Mouse (Mus musculus) kidney, embryonic 14.5 days (tissue): ENCODE results near the gene Prph. TPM values are rescaled to one million over a fixed set of nuclear protein-coding genes. Genes with fewer than 3 reads are reported as not detected.
A peak's percentile ranks its signal among the peaks of the same experiment; 100 is the strongest.

Experiments used
- ATAC-seq: fragments of 200-750 bp; cut with Nextera tagmentation; 2 replicates; pipeline ENCODE4 v1.8.0; 2017; ENCODE audit warnings: moderate number of reproducible peaks, mild to moderate bottlenecking, moderate TSS enrichment, moderate library complexity; ENCODE audit not compliant: low FRiP score, low TSS enrichment
- H3K27ac ChIP-seq: fragments of 300-500 bp; sonication (generic); 2 replicates; pipeline ENCODE4 v1.5.1; 2014; ENCODE audit warnings: low read depth, mild to moderate bottlenecking, low read length, moderate library complexity, mixed read lengths
- H3K27me3 ChIP-seq: fragments of 300-500 bp; sonication (generic); 2 replicates; pipeline ENCODE4 v1.6.1; 2014; ENCODE audit warnings: mild to moderate bottlenecking, low read length; ENCODE audit not compliant: control insufficient read depth, insufficient read depth
- H3K36me3 ChIP-seq: fragments of 300-500 bp; sonication (generic); 2 replicates; pipeline ENCODE4 v1.6.1; 2014; ENCODE audit warnings: low read length, mixed read lengths; ENCODE audit not compliant: control insufficient read depth, insufficient read depth
- H3K4me1 ChIP-seq: fragments of 300-500 bp; sonication (generic); 2 replicates; pipeline ENCODE4 v1.6.1; 2014; ENCODE audit warnings: low read length, mixed read lengths; ENCODE audit not compliant: control insufficient read depth, insufficient read depth
- H3K4me2 ChIP-seq: fragments of 300-500 bp; sonication (generic); replicated peaks from 2 replicates; pipeline ENCODE4 v1.6.1; 2014; ENCODE audit warnings: low read depth, mild to moderate bottlenecking, low read length
- H3K4me3 ChIP-seq: fragments of 300-500 bp; sonication (generic); 2 replicates; pipeline ENCODE4 v1.5.1; 2014; ENCODE audit warnings: mild to moderate bottlenecking, low read length
- H3K9ac ChIP-seq: fragments of 300-500 bp; sonication (generic); 2 replicates; pipeline ENCODE4 v1.6.1; 2014; ENCODE audit warnings: low read depth, mild to moderate bottlenecking, low read length, moderate library complexity
- H3K9me3 ChIP-seq: fragments of 300-500 bp; sonication (generic); 2 replicates; pipeline ENCODE4 v1.6.1; 2016; ENCODE audit warnings: low read length; ENCODE audit not compliant: control insufficient read depth
- WGBS: fragments of 180-500 bp; shearing (Covaris S2); extraction: QIAGEN DNeasy Blood & Tissue Kit; methylation state at CpG from one replicate; pipeline ENCODE4 v1.1.7; 2014; 5-methylcytosine and 5-hydroxymethylcytosine counted together
- polyA plus RNA-seq: library from polyadenylated mRNA; unstranded; fragments of >200 nt; fragmentation: Nextera tagmentation; extraction: Ambion mirVana; gene quantifications from 2 replicates; pipeline ENCODE4 v1.2.1, GENCODE M21; 2014

The Prph gene
- 0.13 and 0.31 TPM in 2 replicates for polyA plus RNA-seq

DNA sequence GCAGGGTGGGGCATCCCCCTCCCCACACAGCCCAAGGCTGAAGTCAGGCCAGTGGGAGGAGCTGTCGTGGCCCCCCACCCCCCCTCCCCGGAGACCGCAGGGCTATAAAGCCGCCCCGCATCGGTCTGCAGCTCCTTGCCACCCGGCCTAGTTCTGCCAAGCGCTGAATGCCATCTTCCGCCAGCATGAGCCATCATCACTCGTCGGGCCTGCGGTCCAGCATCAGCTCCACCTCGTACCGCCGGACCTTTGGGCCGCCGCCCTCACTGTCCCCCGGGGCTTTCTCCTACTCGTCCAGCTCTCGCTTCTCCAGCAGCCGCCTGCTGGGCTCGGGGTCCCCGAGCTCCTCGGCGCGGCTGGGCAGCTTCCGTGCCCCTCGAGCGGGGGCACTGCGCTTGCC, at the start of gene Prph:
Gene Prph, plus strand, starts transcription at position 135 of the 400 bp plus-strand sequence.
- Histone ChIP-seq H3K4me1 (peaks cover 17% of the 10 kb centered on the region), H3K27me3 (peaks cover 62% of the 10 kb centered on the region), H3K36me3 (no peaks in the 10 kb centered on the region), H3K4me2 (peak within 1 kb of the TSS; percentile 59), H3K9ac (peak within 1 kb of the TSS; percentile 37; the same call in 1 of the 2 replicates), H3K27ac (no peak within 1 kb of the TSS), H3K4me3 (peak within 1 kb of the TSS; percentile 35), H3K9me3 (no peaks in the 10 kb centered on the region)
- under 1% methylated on average over 30 of the region's 30 CpGs for WGBS
- ATAC-seq = no peak

DNA sequence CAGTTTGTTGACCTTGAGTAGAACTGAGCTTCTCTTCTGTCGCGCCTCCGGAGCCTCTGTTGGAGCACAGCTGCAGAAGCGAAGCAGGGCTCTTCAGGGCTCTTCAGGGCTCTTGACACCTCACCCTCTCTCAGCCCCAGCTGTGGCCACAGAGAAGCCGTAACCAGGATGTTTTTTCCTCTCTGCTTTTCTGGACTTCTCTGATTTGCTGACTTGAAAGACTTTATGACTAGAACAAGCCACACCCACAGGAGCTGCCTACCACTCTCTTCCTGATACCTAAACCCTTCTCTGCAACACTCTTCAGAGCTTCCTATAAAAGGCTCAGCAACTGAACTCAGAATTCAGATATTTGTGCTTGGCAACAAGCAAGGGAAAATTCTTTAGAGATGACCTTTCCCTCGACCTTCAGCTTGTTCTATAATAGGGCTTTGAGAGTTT, 46.2 kb upstream of the Prph start:
- no peak overlapping the region for H3K4me2 ChIP-seq
- H3K9ac ChIP-seq = no peak overlapping the region
- no peak overlapping the region for H3K4me3 ChIP-seq
- H3K4me1 ChIP-seq = no peaks in the 10 kb centered on the region
- no peak overlapping the region for H3K27ac ChIP-seq
- no peak for ATAC-seq
- no peaks in the 10 kb centered on the region for H3K27me3 ChIP-seq
- no peaks in the 10 kb centered on the region for H3K9me3 ChIP-seq
- WGBS = 36% methylated on average over 6 of the region's 6 CpGs
- H3K36me3 ChIP-seq = no peaks in the 10 kb centered on the region

DNA sequence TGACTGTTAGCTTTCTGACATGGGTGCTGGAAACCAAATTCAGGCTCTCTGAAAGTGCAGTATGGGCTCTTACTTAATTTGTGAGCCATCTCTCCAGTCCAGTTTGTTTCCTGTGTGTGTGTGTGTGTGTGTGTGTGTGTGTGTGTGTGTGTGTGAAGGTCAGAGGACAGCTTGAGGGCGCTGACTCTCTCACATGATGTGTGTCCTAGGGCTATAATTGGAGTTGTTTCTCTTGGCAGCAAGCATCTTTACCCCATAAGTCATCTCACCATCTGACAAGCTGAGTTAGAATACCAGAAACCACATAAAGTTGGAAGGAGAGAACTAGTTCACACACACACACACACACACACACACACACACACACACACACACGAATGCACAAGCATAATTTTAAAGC, 44.1 kb upstream of the Prph start:
- H3K4me2 ChIP-seq = no peak overlapping the region
- no peaks in the 10 kb centered on the region for H3K27me3 ChIP-seq
- H3K4me3 ChIP-seq = no peak overlapping the region
- no peak overlapping the region for H3K9ac ChIP-seq
- no peaks in the 10 kb centered on the region for H3K36me3 ChIP-seq
- no peak for ATAC-seq
- H3K27ac ChIP-seq = no peak overlapping the region
- no peaks in the 10 kb centered on the region for H3K9me3 ChIP-seq
- H3K4me1 ChIP-seq = peaks cover 5% of the 10 kb centered on the region; the same call in 1 of the 2 replicates
- 63% methylated on average over 2 of the region's 2 CpGs for WGBS

DNA sequence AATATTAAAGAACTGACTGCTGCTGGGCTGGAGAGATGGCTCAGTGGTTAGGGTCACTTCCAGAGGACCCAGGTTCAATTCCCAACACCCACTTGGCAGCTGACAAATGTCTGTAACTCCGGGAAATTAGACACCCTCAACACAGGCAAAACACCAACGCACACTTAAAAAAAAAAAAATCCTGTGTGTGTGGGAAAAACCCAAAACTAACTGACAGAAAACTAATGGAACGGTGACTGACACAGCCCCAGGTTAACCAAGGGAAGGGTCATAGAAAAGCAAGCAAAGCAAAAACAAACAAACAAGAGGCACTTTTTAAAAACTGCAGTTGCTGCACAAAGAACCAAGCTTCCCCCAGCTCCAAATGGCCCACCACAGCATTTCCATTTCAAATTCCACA, 43.0 kb upstream of the Prph start:
- Histone ChIP-seq H3K9me3 (no peaks in the 10 kb centered on the region), H3K4me2 (no peak overlapping the region), H3K27me3 (no peaks in the 10 kb centered on the region), H3K27ac (no peak overlapping the region), H3K4me3 (no peak overlapping the region), H3K4me1 (peaks cover 5% of the 10 kb centered on the region; the same call in 1 of the 2 replicates), H3K9ac (no peak overlapping the region), H3K36me3 (no peaks in the 10 kb centered on the region)
- 63% methylated on average over 3 of the region's 3 CpGs for WGBS
- no peak for ATAC-seq

DNA sequence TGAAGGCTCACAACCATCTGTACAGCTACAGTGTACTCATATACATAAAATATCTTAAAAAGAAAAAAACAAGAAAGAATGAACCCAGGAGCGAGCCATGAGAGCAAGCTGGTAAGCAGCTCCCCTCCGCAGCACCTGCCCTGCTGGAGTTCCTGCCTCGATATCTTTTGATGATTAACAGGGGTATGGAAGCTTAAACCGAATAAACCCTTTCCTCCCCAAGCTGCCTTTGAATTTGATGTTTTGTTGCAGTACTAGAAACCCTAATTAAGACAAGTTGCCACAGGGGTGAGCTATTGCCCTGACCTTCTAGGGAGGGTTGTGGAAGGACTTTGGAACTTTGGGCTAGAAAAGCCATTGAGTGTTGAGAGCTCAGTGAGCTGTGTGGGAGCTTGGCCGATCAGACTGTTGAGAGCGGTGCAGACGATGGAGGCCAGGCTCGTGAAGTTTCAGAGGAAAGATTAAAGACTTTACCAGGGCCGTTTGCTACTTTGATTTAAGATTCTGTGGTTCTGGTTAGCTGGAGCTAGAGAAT, 40.4 kb upstream of the Prph start:
- Histone ChIP-seq H3K27ac (no peak overlapping the region), H3K4me3 (no peak overlapping the region), H3K4me1 (peaks cover 19% of the 10 kb centered on the region; the same call in 1 of the 2 replicates), H3K4me2 (no peak overlapping the region), H3K9ac (no peak overlapping the region), H3K36me3 (no peaks in the 10 kb centered on the region), H3K27me3 (no peaks in the 10 kb centered on the region), H3K9me3 (no peaks in the 10 kb centered on the region)
- no peak for ATAC-seq
- 40% methylated on average over 9 of the region's 9 CpGs for WGBS

DNA sequence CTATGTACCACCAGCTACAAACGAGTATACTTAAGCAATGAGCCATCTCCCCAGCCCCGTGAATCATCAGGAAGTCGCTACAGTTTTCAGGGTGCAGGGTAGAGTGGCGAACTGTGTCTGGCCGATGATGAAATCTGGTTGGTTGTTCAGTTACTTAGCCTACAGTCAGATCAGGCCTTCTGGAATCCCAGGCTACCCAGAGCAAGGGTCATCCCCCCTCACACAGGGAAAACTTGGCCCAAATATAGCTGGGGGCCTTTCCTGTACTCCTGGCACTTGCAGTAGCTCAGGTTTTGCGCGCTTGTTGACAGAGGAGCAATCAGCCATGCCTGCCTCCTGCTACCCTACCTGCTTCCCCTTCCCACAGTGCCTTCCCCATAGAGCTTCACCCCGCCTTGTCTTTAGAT, 37.6 kb upstream of the Prph start:
- no peaks in the 10 kb centered on the region for H3K36me3 ChIP-seq
- H3K4me2 ChIP-seq = no peak overlapping the region
- no peak overlapping the region for H3K9ac ChIP-seq
- no peak for ATAC-seq
- peaks cover 19% of the 10 kb centered on the region; the same call in 1 of the 2 replicates for H3K4me1 ChIP-seq
- H3K9me3 ChIP-seq = no peaks in the 10 kb centered on the region
- H3K4me3 ChIP-seq = no peak overlapping the region
- H3K27me3 ChIP-seq = no peaks in the 10 kb centered on the region
- 60% methylated on average over 8 of the region's 8 CpGs for WGBS
- H3K27ac ChIP-seq = peak overlapping the region; percentile 84

DNA sequence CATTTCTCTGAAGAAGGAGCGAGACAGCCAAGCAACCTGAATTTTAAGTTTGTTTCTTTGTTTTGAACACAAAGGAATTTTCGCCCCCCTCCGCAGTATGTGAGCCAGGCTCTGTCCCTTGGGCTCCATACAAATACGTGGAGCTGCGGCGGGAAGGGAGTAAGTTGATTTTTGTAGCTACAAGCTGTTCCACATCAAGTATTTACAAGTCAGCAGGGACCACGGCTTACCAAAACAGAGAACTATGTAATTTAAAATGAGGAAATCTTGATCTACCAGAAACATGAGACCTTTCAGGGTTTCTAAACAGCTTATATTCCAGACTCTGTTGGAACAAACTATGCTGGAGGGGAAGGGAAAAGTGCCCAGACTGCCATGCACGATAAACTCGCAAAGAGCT, 37.0 kb upstream of the Prph start:
- WGBS = 47% methylated on average over 9 of the region's 9 CpGs
- peak; percentile 51; the same call in 1 of the 2 replicates for ATAC-seq

DNA sequence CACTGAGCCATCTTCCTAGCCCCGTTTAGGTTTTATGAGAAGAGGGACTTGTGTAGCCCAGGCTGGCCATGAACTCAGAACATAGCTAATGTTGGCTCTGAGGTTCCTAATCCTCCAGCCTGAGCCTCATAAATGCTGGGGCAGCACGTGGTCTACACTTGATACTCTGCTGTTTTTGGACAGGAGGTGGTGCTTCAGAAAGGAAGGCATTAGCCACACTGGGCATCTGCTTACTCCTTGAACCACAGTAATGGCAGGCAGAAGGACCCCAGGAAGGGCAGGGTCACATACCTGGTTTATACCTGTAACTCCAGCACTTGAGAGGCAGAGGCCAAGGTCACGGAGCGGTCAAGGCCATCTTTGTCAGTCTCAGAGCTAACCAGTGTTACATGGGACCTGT, 36.3 kb upstream of the Prph start:
- Histone ChIP-seq H3K4me1 (peaks cover 19% of the 10 kb centered on the region; the same call in 1 of the 2 replicates), H3K9ac (no peak overlapping the region), H3K36me3 (no peaks in the 10 kb centered on the region), H3K27me3 (no peaks in the 10 kb centered on the region), H3K27ac (peak overlapping the region; percentile 84; the same call in 1 of the 2 replicates), H3K4me2 (no peak overlapping the region), H3K9me3 (no peaks in the 10 kb centered on the region), H3K4me3 (no peak overlapping the region)
- WGBS = 67% methylated on average over 4 of the region's 4 CpGs
- ATAC-seq = peak; percentile 29; the same call in 1 of the 2 replicates

More for the DNA sequence above, 37.0 kb upstream of the Prph start:
- Histone ChIP-seq H3K27me3 (no peaks in the 10 kb centered on the region), H3K4me2 (no peak overlapping the region), H3K9me3 (no peaks in the 10 kb centered on the region), H3K36me3 (no peaks in the 10 kb centered on the region), H3K9ac (no peak overlapping the region), H3K4me3 (no peak overlapping the region), H3K27ac (peak overlapping the region; percentile 84), H3K4me1 (peaks cover 19% of the 10 kb centered on the region; the same call in 1 of the 2 replicates)

DNA sequence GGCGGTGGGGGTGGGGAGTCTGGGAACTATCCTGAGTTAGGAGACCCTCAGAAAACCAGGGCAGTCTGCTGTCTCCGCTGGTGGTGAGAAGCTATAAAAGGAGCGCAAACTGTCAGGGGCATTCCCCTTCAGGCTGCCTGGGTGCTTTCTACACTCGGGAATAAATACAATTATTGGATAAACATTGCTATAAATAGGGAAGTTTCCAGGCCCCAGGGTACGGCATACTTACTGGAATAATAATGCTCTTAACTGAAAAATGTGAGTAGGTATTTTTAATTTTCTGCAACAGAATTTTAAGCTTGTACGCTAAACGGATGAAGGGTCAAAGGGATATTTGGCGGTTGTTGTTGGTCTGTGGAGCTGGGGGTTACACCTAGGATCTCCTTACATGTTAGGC, 35.5 kb upstream of the Prph start:
- H3K36me3 ChIP-seq = no peaks in the 10 kb centered on the region
- H3K9ac ChIP-seq = no peak overlapping the region
- H3K4me2 ChIP-seq = no peak overlapping the region; the same call in 1 of the 2 replicates
- H3K4me3 ChIP-seq = no peak overlapping the region
- peaks cover 19% of the 10 kb centered on the region; the same call in 1 of the 2 replicates for H3K4me1 ChIP-seq
- H3K27ac ChIP-seq = no peak overlapping the region
- H3K27me3 ChIP-seq = no peaks in the 10 kb centered on the region
- no peaks in the 10 kb centered on the region for H3K9me3 ChIP-seq
- WGBS = 40% methylated on average over 8 of the region's 8 CpGs
- ATAC-seq = no peak
